Mouse (Mus musculus) ES-Bruce4 (cell line): ENCODE data around the gene Gramd4.
"Not testable (repeated sequence)": the region's sequence is repeated elsewhere in the genome, so short reads cannot be mapped to it uniquely, and the experiment has no call there.

Experiments
- CTCF ChIP-seq: IDR thresholded peaks from one replicate; pipeline ENCODE4 v1.8.1; 2011; ENCODE audit warnings: low read depth, low read length
- EP300 ChIP-seq: IDR thresholded peaks from 2 replicates; pipeline ENCODE4 v1.6.1; 2011; ENCODE audit warnings: low read depth, low read length; ENCODE audit not compliant: insufficient read depth
- POLR2A ChIP-seq: IDR thresholded peaks from one replicate; pipeline ENCODE4 v1.8.1; 2011; ENCODE audit warnings: low read length; ENCODE audit not compliant: insufficient read depth

GRCm38 (mm10) chr15:86096604-86097020 lies 39.1 kb downstream of the Gramd4 start:
- not testable (repeated sequence) for TF ChIP-seq EP300, POLR2A, CTCF
